Mouse (Mus musculus) layer of hippocampus, postnatal 14 days (tissue): ENCODE measurements around the gene Barx2. TPM values are rescaled to one million over a fixed set of nuclear protein-coding genes. Genes with fewer than 3 reads are reported as not detected.

ENCODE experiments used
- DNase-seq, 2 experiments: peaks; one replicate each; pipeline ENCODE4 v3.0.0; 2021 to 2022; ENCODE audit warnings: low spot score in 2 of 2, mixed read lengths in 1 of 2
- total RNA-seq, 2 experiments: library from RNA; stranded (reverse); gene quantifications; 2 replicates each; pipeline ENCODE4 v1.2.3; 2021

Gene Barx2
- total RNA-seq, 2 experiments from 2014 or later = 1.6 to 1.9 TPM

- no peak for DNase-seq
Measured at GRCm38 (mm10) chr9:31894775-31895320, 18.4 kb downstream of the Barx2 start.

GRCm38 (mm10) chr9:31888333-31888732 lies 24.9 kb downstream of the Barx2 start:
- DNase-seq = no peak

- DNase-seq = no peak
Measured at GRCm38 (mm10) chr9:31886258-31886657, 27.0 kb downstream of the Barx2 start.

GRCm38 (mm10) chr9:31882376-31882775 lies 30.9 kb downstream of the Barx2 start:
- no peak for DNase-seq

- DNase-seq = no peak
Measured at GRCm38 (mm10) chr9:31875556-31875955, 37.7 kb downstream of the Barx2 start.

- DNase-seq = no peak
Measured at GRCm38 (mm10) chr9:31874236-31874635, 39.0 kb downstream of the Barx2 start.

- DNase-seq = no peak
Measured at GRCm38 (mm10) chr9:31871410-31871809, 41.9 kb downstream of the Barx2 start.

GRCm38 (mm10) chr9:31868823-31869460 lies 44.3 kb downstream of the Barx2 start:
- DNase-seq = no peak

- DNase-seq = no peak
Measured at GRCm38 (mm10) chr9:31863830-31864229, 49.4 kb downstream of the Barx2 start.

- no peak for DNase-seq
Measured at GRCm38 (mm10) chr9:31859446-31859845, 53.8 kb downstream of the Barx2 start.

- DNase-seq = peak; percentile 7 to 8
Measured at GRCm38 (mm10) chr9:31858720-31859340, 54.4 kb downstream of the Barx2 start.

GRCm38 (mm10) chr9:31857512-31857911 lies 55.8 kb downstream of the Barx2 start:
- DNase-seq = peak; percentile 22

GRCm38 (mm10) chr9:31856437-31856836 lies 56.8 kb downstream of the Barx2 start:
- no peak for DNase-seq

GRCm38 (mm10) chr9:31855668-31856067 lies 57.6 kb downstream of the Barx2 start:
- no peak for DNase-seq

GRCm38 (mm10) chr9:31851710-31852109 lies 61.6 kb downstream of the Barx2 start:
- DNase-seq = no peak

- no peak for DNase-seq
Measured at GRCm38 (mm10) chr9:31850706-31851105, 62.6 kb downstream of the Barx2 start.

GRCm38 (mm10) chr9:31849387-31849786 lies 63.9 kb downstream of the Barx2 start:
- DNase-seq = no peak

GRCm38 (mm10) chr9:31844614-31845013 lies 68.6 kb downstream of the Barx2 start:
- peak in 1 of 2 experiments; percentile 12 for DNase-seq

- no peak for DNase-seq
Measured at GRCm38 (mm10) chr9:31841108-31841815, 72.0 kb downstream of the Barx2 start.

GRCm38 (mm10) chr9:31840571-31840970 lies 72.7 kb downstream of the Barx2 start:
- no peak for DNase-seq

- no peak for DNase-seq
Measured at GRCm38 (mm10) chr9:31840037-31840436, 73.2 kb downstream of the Barx2 start.
